Mouse (Mus musculus): ENCODE results near the gene Gpr155. TPM values are rescaled to one million over a fixed set of nuclear protein-coding genes. Genes with fewer than 3 reads are reported as not detected.
A peak's percentile ranks its signal among the peaks of the same experiment; 100 is the strongest.

Gene Gpr155
- total RNA-seq, 2 experiments from 2014 or later, result 18.3 to 19.2 TPM

GRCm38 (mm10) chr2:73325871-73326270 is 60.5 kb downstream of the Gpr155 start:
- peak; percentile 9 for DNase-seq (ENCODE audit: low spot score)

GRCm38 (mm10) chr2:73322991-73323390 is 63.4 kb downstream of the Gpr155 start:
- no peak for DNase-seq (ENCODE audit: low spot score)

GRCm38 (mm10) chr2:73319218-73319617 is 67.2 kb downstream of the Gpr155 start:
- DNase-seq (ENCODE audit: low spot score), result no peak

DNA sequence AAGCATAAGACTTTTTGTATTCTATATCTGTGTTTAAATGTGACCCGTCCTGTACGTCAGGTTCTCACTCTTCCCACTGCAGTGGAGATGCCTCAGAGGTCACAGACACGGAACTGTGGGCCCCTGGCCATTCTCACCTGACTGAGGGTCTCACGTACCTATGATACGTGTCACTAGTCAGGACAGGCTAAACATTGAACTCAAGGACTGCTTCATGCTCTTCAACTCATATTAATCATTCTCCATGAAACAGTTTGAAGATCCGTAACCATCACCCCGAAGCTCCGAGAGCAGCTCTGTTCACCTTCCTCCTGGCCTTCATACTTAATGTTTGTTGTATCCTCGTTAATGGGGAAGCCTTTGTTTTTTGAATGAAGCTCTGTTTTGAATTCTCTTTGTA is 68.9 kb downstream of the Gpr155 start:
- DNase-seq (ENCODE audit: low spot score), result no peak

DNA sequence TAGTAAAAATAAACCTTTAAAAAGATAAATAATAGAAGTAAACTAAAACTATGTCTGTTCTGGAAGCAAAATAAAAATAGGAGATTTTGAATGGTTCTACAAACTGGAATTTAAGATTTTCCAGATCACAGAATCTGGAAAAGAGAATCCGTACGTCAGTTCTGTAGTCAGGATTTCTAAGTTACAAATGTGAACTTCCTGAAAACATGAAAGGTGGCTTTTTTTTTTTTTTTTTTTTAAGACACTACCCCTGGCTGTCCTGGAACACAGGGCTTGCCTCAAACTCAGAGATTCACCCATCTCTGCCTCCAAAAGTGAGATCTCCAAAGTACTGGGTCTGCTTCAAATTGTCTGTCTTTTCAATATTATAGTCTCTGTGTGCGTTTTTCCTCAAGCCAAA is 72.1 kb downstream of the Gpr155 start:
- no peak for DNase-seq (ENCODE audit: low spot score)

DNA sequence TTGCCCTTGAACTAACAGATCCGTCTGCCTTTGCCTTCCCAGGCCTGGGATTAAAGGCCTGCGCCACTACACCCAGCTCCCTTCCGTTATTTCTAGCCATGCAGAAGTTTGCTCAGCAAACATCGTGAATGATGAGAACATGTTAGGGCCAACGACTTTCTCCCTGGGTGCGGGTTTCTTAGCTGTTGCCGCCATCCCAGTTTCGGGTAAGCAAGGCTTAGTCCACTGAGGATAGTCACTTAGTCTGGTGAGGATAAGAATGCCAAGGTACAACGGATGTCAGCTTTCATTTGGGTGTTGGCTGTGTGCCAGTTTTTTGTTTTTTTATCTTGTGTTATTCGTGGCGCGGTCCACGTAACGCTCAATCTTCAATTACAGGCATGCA is 73.3 kb downstream of the Gpr155 start:
- peak; percentile 45 for DNase-seq (ENCODE audit: low spot score)

DNA sequence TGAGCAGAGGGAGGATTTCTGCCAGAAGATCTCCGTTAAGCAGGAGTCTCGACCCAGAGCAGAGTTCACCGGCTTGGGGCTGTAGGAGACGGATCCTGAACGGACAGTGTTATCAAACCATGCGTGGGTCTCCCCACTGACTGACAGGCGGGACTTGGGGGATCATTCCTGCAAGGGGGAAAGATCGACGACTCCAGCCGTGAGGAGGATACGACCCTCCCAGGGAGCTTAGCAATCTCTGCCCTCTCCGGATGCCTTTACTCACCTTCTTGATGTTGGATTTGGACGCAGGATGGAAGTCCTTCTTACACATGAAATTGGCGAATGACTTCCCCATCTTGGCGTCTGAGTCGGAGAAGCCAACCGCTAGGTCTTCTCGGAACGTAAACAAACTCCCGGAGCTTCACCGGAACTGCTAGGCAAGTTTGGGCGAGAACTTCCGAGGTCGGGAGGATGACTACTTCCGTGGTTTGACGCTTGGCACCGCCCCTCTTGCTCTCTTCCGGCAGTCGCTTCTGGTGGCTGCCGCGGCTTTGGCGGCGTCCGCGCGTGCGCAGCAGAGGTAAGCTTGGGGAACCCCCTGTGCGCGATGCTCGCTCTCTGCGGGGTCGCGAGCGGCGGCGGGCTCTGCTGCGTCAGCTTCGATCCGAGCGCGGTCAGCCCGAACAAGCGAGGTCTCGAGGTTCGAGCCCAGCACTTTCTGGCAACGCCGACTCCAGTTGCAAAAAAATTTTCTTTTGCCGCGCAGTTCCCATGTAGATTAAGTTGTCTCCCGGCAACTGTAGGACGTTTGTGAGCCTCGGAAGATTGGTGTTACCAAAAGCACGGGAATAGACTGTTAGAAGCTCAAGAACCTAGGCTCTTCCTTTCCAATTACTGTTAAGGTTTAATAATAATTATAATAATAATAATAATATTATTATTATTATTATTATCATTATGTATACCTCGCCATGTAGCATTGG is 73.9 kb downstream of the Gpr155 start, which contains the start of the genes Scrn3 and Cir1:
Gene Scrn3, plus strand, starts transcription at position 450 of the 965 bp plus-strand sequence.
Gene Cir1, minus strand, starts transcription at position 550 of the 965 bp plus-strand sequence.
- peak; percentile 94 for DNase-seq (ENCODE audit: low spot score)

- DNase-seq (ENCODE audit: low spot score), result no peak
Observed at GRCm38 (mm10) chr2:73306006-73306405, 80.4 kb downstream of the Gpr155 start.

DNA sequence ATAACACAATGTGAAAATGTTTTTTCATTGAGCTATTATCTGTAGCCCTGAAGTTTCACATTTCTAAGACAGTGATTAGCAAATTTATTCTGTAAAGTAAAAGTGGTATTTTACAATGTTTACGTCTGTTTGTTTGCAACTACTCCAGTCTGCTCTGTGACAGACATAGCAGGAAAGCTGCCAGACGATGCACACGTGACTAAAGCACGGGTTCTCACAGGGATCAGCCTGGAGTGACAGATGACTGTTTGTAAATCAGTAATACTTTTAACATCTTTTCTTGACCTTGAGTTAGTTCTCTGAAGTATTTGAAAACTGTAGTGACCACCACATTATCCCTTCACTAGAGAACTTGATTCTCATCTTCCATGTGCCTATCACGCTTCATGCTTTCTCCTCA is 81.9 kb downstream of the Gpr155 start:
- DNase-seq (ENCODE audit: low spot score), result no peak

DNA sequence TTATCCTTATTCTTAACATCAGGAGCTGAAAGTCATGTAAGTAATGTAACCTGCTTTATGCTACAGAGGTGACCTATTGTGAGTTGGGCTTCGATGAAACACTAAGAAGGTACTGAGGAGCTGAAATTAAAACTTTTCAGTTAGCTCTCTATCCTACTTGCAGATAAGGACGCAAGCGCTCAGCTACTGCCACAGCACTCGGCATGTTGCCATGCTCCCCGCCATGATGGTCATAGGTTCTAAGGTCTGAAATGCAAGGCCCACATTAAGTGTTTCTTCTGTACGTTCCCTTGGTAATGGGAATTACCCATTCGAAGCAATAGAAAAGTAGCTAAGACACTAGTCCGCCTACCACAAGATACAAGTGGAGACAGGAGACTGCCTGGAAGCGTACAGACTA is 83.7 kb downstream of the Gpr155 start:
- no peak for DNase-seq (ENCODE audit: low spot score)

GRCm38 (mm10) chr2:73301979-73302378 is 84.4 kb downstream of the Gpr155 start:
- DNase-seq (ENCODE audit: low spot score), result no peak

GRCm38 (mm10) chr2:73298841-73299240 is 87.5 kb downstream of the Gpr155 start:
- no peak for DNase-seq (ENCODE audit: low spot score)

- DNase-seq (ENCODE audit: low spot score), result no peak
Observed at GRCm38 (mm10) chr2:73298154-73298553, 88.2 kb downstream of the Gpr155 start.

- no peak for DNase-seq (ENCODE audit: low spot score)
Observed at GRCm38 (mm10) chr2:73295023-73295422, 91.3 kb downstream of the Gpr155 start.

Other genes starting within 250 kb of the Gpr155 start
- gene Ola1, start 167.6 kb downstream of the Gpr155 start, total RNA-seq (2021), result 10 to 100 TPM; 52.3 to 53.2 TPM
- gene Sp9, start 114.6 kb downstream of the Gpr155 start, total RNA-seq (2021), result not detected
- 10 to 100 TPM; 55.5 to 57.9 TPM for gene Scrn3, start 74.0 kb downstream of the Gpr155 start, total RNA-seq (2021)
- 10 to 100 TPM; 11.9 to 13.8 TPM for gene Cir1, start 73.9 kb downstream of the Gpr155 start, total RNA-seq (2021)
- gene Wipf1, start 143.2 kb upstream of the Gpr155 start, total RNA-seq (2021), result 1 to 10 TPM; 6.3 to 7.9 TPM
- 1 to 10 TPM; 6.0 to 6.1 TPM for gene Chrna1, start 193.8 kb upstream of the Gpr155 start, total RNA-seq (2021)